Mouse (Mus musculus): ENCODE measurements around the gene Spty2d1.

Spty2d1 gene

GRCm38 (mm10) chr7:47022482-47022881 lies 14.3 kb upstream of the Spty2d1 start:
- no peak for DNase-seq (ENCODE audit: low spot score in 2 of 2)

DNA sequence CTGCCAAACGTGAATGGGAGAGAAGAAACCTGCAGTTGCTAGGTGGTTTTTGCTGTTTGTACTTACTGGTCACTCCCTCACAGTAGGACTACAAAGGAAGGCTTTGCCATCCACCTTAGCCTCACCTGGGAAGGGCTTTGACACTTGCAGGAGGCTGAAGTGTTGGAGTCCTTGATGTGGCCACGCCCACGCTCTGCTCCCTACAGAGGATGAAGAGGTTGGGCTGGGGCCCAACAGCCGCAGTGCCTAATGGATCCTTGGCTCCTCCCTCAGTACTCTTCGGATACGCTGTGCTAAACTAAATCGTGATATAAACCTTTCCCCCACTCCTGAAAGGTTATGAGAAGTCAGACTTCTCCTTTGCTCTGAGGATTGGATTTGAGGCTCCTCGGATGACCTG lies 12.7 kb upstream of the Spty2d1 start:
- no peak for DNase-seq (ENCODE audit: low spot score in 2 of 2)

DNA sequence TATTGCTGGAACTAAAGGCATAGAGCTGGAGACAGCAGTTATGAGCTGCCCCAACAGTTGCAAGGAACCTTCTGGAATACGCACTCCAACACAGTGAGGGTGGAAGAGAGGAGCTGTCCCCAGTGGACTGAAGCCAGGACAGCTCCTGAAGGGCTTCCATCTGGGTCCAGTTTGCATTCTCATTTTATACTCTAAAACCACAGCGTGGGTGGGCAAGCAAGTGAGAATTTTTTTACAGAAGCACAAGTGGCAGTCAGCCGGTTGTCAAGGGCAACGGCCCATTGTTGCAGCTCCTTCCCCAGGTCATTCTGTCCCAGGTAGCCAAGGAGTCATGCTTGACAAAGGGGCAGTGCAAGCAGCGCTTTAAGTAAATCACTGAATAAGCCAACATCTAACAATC lies 11.4 kb upstream of the Spty2d1 start:
- peak in 1 of 2 experiments; percentile 69 for DNase-seq (ENCODE audit: low spot score in 2 of 2)

- DNase-seq (ENCODE audit: low spot score in 2 of 2), result no peak
These were observed 8.9 kb upstream of the Spty2d1 start for GRCm38 (mm10) chr7:47017146-47017545.

- DNase-seq (ENCODE audit: low spot score in 2 of 2), result no peak
These were observed 8.4 kb upstream of the Spty2d1 start for GRCm38 (mm10) chr7:47016602-47017001.

DNA sequence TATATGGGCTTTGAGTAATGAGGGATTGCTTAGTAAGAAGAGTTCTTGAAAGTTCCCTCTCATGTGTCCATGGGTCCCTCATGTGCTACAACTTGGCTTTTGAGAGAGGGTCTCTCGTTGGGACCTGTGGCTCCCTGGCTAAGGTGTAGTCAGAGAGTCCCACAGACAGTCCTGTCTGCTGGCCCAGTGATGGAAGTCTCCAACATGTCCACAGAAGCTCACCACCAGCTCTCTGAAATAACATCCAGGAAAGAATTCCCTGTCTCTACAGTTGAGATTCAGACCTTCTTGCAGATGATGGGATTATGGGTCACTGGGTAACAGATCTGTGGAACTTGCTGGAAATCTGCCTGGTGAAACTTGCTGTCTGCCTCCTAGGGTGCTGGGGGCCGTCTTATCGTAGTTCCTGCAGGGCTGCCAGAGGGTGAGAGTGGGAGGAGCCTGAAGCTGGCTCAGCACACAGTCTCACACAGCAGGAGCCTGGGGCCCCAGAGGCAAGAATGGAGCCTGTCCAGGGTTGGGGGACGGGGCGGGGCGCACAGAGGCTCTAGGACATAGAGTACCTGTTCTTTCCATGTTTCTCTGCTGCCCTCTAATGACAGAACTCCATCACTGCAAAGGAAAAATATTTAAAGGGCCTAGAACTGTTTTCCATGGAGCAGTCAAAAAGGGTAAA lies 7.3 kb upstream of the Spty2d1 start:
- peak; percentile 56 to 85 for DNase-seq (ENCODE audit: low spot score in 2 of 2)

- no peak for DNase-seq (ENCODE audit: low spot score in 2 of 2)
These were observed 6.6 kb upstream of the Spty2d1 start for GRCm38 (mm10) chr7:47014564-47015389.

DNA sequence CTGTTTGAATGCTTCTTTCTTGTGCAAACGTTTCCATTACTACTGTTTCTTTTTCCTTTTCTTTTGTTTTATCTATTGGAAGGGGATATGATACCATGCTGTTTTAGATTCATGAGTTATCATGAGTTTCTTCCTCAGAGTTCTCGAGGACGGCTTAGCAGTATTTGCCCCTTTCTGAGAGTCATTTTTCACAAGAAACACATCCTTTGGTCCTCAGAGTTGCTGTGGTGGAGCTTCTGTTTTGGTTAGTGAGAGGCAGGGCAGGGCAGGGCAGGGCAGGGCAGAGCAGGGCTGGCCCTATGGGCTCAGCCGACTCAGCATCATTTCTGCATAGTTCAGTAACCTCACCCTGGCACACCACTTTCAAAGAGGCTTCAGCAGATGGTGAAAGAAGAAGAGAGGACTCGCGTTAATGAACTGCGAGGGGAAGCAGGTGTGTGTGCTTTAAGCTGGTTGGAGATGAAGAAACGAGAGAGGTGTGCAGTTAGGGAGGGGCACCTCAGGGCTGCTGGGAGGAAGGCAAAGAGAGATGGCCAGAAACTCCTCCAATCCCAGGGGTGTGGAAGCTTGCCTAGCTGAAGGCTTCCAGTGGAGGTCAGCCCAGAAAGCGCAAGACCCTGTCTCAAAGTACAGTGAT lies 5.0 kb upstream of the Spty2d1 start:
- DNase-seq (ENCODE audit: low spot score in 2 of 2), result no peak

GRCm38 (mm10) chr7:47007818-47008167 lies 418 bp downstream of the Spty2d1 start:
- DNase-seq (ENCODE audit: low spot score in 2 of 2), result no peak

GRCm38 (mm10) chr7:47007109-47007780 lies 966 bp downstream of the Spty2d1 start:
- peak in 1 of 2 experiments; percentile 21 for DNase-seq (ENCODE audit: low spot score in 2 of 2)

DNA sequence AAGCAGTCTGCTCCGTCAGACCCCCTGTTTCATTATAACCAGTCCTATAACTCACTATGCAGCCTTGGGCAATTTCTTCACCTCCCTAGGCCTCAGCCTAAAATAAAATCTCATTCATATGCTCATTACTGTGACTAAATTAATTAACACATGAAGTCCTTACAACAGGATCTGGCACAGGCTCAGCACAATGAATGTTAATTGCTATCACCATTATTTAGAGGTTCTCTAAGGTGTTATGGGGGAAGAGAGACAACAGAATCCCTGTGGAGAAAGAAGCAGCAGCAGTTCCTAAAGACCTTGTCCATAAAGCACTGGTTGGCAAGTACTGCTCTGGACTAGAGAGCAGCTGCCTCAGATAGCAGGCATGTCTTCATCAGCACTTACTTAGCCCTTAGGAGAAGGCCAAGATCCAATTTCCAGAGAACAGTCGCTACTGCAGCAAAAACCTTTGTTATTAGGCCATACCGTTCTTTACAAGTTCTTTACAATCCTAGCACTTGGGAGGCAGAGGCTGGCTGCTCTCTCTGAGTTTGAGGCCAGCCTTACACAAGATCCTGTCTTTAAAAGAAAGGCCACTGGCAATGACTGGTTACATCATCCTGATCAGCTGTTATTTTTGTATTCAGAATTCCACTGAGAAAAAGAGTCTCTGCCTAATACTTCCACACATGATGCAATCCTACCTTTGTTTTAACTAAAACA lies 4.6 kb downstream of the Spty2d1 start:
- DNase-seq (ENCODE audit: low spot score in 2 of 2), result no peak

- DNase-seq (ENCODE audit: low spot score in 2 of 2), result no peak
These were observed 6.3 kb downstream of the Spty2d1 start for GRCm38 (mm10) chr7:47001900-47002275.

DNA sequence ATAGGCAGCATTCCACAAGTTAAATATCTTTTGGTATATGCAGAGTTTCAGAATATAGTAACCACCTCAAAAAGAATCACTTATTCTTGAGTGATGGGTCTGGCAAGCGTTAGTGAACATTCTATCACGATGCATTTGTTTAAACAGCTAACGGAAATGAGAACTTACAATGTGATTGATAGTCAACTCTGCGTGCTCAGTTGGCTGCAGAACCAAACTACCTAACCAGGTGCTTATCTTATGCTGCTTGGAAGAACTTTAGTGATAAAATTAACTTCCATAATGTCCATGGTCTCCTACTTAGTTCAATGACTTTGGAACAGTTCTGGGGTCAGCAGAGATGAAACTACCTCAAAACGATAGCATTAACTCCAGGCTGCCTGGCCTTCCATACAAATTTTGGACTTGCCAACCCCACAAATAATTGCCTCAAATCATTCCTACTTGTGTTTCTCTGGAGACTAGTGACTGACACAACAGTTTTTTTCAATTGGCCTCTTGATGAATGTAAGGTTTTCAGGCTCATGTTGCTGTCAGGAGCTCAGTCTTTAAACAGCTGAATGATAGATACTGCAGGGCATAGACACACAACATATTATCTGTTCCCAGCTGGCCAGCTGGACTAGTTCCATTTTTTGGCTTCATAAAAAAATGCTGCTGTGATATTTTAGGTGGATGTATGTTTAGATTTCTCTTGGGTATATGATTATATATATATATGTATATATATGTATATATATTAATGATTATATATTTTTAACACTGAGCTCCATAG lies 6.9 kb downstream of the Spty2d1 start:
- no peak for DNase-seq (ENCODE audit: low spot score in 2 of 2)

GRCm38 (mm10) chr7:47000644-47000983 lies 7.6 kb downstream of the Spty2d1 start:
- no peak for DNase-seq (ENCODE audit: low spot score in 2 of 2)

- no peak for DNase-seq (ENCODE audit: low spot score in 2 of 2)
These were observed 8.1 kb downstream of the Spty2d1 start for GRCm38 (mm10) chr7:46999983-47000643.

GRCm38 (mm10) chr7:46998942-46999341 lies 9.3 kb downstream of the Spty2d1 start:
- DNase-seq (ENCODE audit: low spot score in 2 of 2), result no peak

DNA sequence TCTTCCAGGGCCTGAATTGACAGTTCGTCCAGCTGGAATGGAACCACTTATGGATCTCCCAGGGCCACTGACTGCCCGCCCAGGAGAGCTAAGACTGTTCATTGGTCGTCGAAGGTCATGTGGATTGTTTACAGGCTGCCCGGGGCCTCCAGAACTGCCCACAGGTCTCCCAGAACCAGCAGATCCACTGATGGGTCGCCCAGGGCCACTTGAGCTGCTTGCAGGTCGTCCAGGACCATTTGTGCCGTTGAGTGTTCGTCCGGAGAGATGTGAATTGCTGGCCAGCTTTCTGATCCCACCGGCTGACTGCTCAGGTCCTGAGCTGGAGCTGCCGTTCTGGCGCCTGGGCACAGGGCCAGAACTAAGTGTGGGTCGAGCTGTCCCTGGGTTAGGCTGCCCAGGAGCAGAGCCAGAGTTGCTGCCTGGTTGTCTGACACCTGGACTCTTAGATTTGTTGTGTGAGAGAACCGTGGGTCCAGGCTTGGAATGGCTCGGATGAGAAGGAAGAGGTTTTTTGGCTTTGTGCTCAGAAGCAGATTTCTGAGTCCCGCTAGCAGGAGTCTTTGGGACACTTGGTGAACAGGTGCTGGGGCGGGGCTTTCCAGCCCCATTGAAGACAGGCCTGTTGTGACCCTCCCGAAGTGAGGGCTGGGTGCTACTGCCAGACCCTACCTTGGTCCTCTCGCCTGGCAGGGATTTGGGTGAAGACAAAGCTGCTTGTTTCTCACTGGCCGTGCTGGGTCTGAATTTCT lies 10.4 kb downstream of the Spty2d1 start:
- DNase-seq (ENCODE audit: low spot score in 2 of 2), result no peak

GRCm38 (mm10) chr7:46997008-46997407 lies 11.2 kb downstream of the Spty2d1 start:
- DNase-seq (ENCODE audit: low spot score in 2 of 2), result no peak

GRCm38 (mm10) chr7:46995558-46995957 lies 12.7 kb downstream of the Spty2d1 start:
- no peak for DNase-seq (ENCODE audit: low spot score in 2 of 2)

DNA sequence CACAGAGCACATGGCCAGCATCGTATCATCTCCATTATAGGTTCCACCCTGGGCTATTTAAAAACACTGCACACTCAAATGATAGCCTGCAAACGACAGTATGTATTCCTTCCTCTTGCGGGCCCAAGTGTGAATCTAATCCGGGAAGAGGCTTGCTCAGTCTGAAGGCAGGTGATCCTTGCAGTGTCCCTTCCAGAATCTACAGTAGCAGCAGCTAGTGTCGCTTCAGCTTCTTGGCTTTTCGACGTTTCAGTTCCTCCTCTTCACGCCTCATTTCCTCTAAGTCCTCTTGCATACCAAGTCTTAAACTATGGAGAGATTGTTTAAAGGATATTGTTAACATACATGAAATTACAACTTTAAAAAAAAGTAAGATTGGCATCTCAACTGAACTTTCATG lies 15.1 kb downstream of the Spty2d1 start:
- DNase-seq (ENCODE audit: low spot score in 2 of 2), result no peak
